Mouse (Mus musculus): ENCODE results near the gene Lztr1. TPM values are rescaled to one million over a fixed set of nuclear protein-coding genes. Genes with fewer than 3 reads are reported as not detected.
A peak's percentile ranks its signal among the peaks of the same experiment; 100 is the strongest.
"Not testable (repeated sequence)": the region's sequence is repeated elsewhere in the genome, so short reads cannot be mapped to it uniquely, and the experiment has no call there.

Gene Lztr1
- polyA plus RNA-seq, 1 experiment from 2014 or later, result 27.3 TPM

- Histone ChIP-seq H3K36me3 (ENCODE audit: control insufficient read depth, insufficient read depth, low read length) (no peaks in the 10 kb centered on the region), H3K9me3 (ENCODE audit: control insufficient read depth, low read length) (no peaks in the 10 kb centered on the region), H3K27ac (replicated peaks) (no peak overlapping the region), H3K9ac (ENCODE audit: low read length) (no peak overlapping the region), H3K4me3 (ENCODE audit: low read depth, low read length) (no peak overlapping the region), H3K4me2 (replicated peaks; ENCODE audit: low read depth) (no peak overlapping the region), H3K27me3 (ENCODE audit: control insufficient read depth, insufficient read depth, low read length) (no peaks in the 10 kb centered on the region), H3K4me1 (replicated peaks; ENCODE audit: control insufficient read depth, insufficient read depth) (no peaks in the 10 kb centered on the region)
- no peak for ATAC-seq (ENCODE audit: low FRiP score, low TSS enrichment)
- WGBS, result 49% methylated on average over 10 of the region's 10 CpGs
- TF ChIP-seq CTCF (IDR thresholded peaks at IDR 0.05; ENCODE audit: low read depth), result no peak
- no peak for TF ChIP-seq EP300 (optimal IDR thresholded peaks at IDR 0.05)
- DNase-seq (ENCODE audit: low spot score), result no peak
These were observed 9.1 kb upstream of the Lztr1 start for GRCm38 (mm10) chr16:17499249-17499883.

DNA sequence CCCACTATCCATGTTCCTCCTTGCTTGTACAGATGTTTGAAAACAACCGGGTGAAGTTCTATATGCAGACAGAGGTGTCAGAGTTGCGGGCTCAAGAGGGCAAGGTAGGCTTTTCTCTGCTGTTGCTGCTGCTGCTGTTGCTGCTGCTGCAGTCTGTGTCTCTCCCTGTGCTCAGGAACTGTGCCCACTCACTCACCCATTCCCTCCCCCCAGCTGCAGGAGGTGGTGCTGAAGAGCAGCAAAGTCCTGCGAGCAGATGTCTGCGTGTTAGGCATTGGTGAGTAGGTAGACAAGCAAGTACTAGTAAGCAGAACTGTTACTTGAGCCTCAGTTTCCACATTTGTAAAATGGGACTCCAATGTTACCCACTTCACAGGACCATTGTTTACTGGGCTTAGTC, 5.8 kb upstream of the Lztr1 start:
- Histone ChIP-seq H3K9ac (ENCODE audit: low read length) (no peak overlapping the region), H3K27me3 (ENCODE audit: control insufficient read depth, insufficient read depth, low read length) (no peaks in the 10 kb centered on the region), H3K27ac (replicated peaks) (no peak overlapping the region), H3K4me3 (ENCODE audit: low read depth, low read length) (no peak overlapping the region), H3K4me2 (replicated peaks; ENCODE audit: low read depth) (no peak overlapping the region), H3K9me3 (ENCODE audit: control insufficient read depth, low read length) (no peaks in the 10 kb centered on the region), H3K4me1 (replicated peaks; ENCODE audit: control insufficient read depth, insufficient read depth) (no peaks in the 10 kb centered on the region), H3K36me3 (ENCODE audit: control insufficient read depth, insufficient read depth, low read length) (no peaks in the 10 kb centered on the region)
- no peak for ATAC-seq (ENCODE audit: low FRiP score, low TSS enrichment)
- DNase-seq (ENCODE audit: low spot score), result no peak
- no peak for TF ChIP-seq CTCF (IDR thresholded peaks at IDR 0.05; ENCODE audit: low read depth)
- TF ChIP-seq EP300 (optimal IDR thresholded peaks at IDR 0.05), result no peak
- 74% methylated on average over 4 of the region's 4 CpGs for WGBS

DNA sequence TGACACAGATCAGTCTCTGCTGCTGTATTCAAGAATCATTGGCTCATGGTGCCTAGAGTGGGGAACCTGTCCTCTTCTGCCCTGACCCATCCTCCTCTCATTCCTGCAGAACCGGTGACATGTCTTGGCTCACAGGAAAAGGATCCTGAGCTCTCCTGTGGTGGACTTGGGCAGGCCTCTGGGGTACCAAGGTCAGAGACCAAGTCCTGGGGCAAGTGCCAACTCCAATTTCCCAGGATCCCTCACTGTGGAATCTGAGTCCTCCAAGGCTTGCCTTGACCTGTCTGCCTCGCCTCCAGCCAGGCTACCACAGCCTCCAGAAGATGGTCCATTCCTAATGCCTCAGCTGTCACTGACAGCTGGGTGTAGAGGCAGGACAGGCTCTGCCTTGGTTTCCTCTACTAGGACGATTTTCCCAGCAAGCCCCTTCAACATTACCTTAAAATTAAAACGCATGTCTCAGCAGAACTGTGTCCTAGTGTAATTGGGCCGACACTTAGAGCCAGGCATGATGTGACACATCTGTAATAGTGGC, 1.4 kb upstream of the Lztr1 start:
- DNase-seq (ENCODE audit: low spot score) (no peak), ATAC-seq (ENCODE audit: low FRiP score, low TSS enrichment) (no peak)
- TF ChIP-seq CTCF (IDR thresholded peaks at IDR 0.05; ENCODE audit: low read depth) (no peak), EP300 (optimal IDR thresholded peaks at IDR 0.05) (no peak)
- Histone ChIP-seq H3K9ac (ENCODE audit: low read length) (no peak overlapping the region), H3K27me3 (ENCODE audit: control insufficient read depth, insufficient read depth, low read length) (no peaks in the 10 kb centered on the region), H3K9me3 (ENCODE audit: control insufficient read depth, low read length) (no peaks in the 10 kb centered on the region), H3K4me3 (ENCODE audit: low read depth, low read length) (no peak overlapping the region), H3K27ac (replicated peaks) (no peak overlapping the region), H3K36me3 (ENCODE audit: control insufficient read depth, insufficient read depth, low read length) (no peaks in the 10 kb centered on the region; the same call in 1 of the 2 replicates), H3K4me1 (replicated peaks; ENCODE audit: control insufficient read depth, insufficient read depth) (peaks cover 2% of the 10 kb centered on the region; the same call in 1 of the 2 replicates), H3K4me2 (replicated peaks; ENCODE audit: low read depth) (no peak overlapping the region)
- WGBS, result 84% methylated on average over 5 of the region's 5 CpGs

DNA sequence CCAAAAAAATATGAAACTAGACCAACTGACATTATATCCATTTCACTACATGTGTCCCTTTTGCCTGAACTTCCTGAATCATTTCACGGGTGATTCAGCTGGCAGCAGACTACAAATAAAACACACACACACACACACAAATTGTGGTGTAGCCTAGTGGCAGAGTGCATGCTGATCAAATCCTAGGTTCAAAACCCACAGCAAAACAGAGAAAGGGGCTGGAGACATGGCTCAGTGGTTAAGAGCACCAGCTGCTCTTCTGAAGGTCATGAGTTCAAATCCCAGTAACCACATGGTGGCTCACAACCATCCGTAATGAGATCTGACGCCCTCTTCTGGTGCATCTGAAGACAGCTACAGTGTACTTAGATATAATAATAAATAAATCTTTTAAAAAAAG, 457 bp upstream of the Lztr1 start:
- DNase-seq (ENCODE audit: low spot score); H3K27me3 ChIP-seq (ENCODE audit: control insufficient read depth, insufficient read depth, low read length); H3K9me3 ChIP-seq (ENCODE audit: control insufficient read depth, low read length); H3K36me3 ChIP-seq (ENCODE audit: control insufficient read depth, insufficient read depth, low read length); ATAC-seq (ENCODE audit: low FRiP score, low TSS enrichment); H3K4me1 ChIP-seq (replicated peaks; ENCODE audit: control insufficient read depth, insufficient read depth): not testable (repeated sequence)
- peak overlapping the region; percentile 82 for H3K27ac ChIP-seq (replicated peaks)
- TF ChIP-seq CTCF (IDR thresholded peaks at IDR 0.05; ENCODE audit: low read depth), result peak; percentile 32
- peak overlapping the region; percentile 54 for H3K4me2 ChIP-seq (replicated peaks; ENCODE audit: low read depth)
- H3K4me3 ChIP-seq (ENCODE audit: low read depth, low read length), result peak overlapping the region; percentile 75
- H3K9ac ChIP-seq (ENCODE audit: low read length), result peak overlapping the region; percentile 84
- 17% methylated on average over 3 of the region's 3 CpGs for WGBS

DNA sequence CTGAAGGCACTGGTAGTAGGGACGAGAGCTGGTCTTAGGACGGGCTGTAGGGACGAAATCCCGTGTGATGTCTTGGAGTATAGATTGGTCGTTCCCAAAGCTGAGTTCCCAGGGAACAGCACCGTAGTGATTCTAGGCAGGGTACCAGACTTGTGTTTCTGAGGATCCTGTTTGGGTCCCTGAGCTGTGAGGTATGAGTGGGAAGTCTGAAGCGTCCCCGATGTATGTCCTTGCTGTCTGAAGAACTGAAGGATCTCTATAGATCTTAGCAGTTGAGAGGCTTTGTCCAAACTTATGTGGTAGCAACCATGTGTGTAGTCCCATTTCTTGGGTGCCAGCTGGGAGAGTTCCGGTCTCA, 731 bp downstream of the Lztr1 start:
- Histone ChIP-seq H3K9me3 (ENCODE audit: control insufficient read depth, low read length) (no peaks in the 10 kb centered on the region), H3K9ac (ENCODE audit: low read length) (peak overlapping the region; percentile 84), H3K4me2 (replicated peaks; ENCODE audit: low read depth) (peak overlapping the region; percentile 54), H3K27me3 (ENCODE audit: control insufficient read depth, insufficient read depth, low read length) (no peaks in the 10 kb centered on the region), H3K36me3 (ENCODE audit: control insufficient read depth, insufficient read depth, low read length) (peaks cover 3% of the 10 kb centered on the region; the same call in 1 of the 2 replicates), H3K27ac (replicated peaks) (peak overlapping the region; percentile 82), H3K4me1 (replicated peaks; ENCODE audit: control insufficient read depth, insufficient read depth) (peaks cover 2% of the 10 kb centered on the region; the same call in 1 of the 2 replicates), H3K4me3 (ENCODE audit: low read depth, low read length) (peak overlapping the region; percentile 75)
- no peak for DNase-seq (ENCODE audit: low spot score)
- WGBS, result 6% methylated on average over 9 of the region's 9 CpGs
- ATAC-seq (ENCODE audit: low FRiP score, low TSS enrichment), result no peak
- TF ChIP-seq CTCF (IDR thresholded peaks at IDR 0.05; ENCODE audit: low read depth), result no peak
- no peak for TF ChIP-seq EP300 (optimal IDR thresholded peaks at IDR 0.05)

DNA sequence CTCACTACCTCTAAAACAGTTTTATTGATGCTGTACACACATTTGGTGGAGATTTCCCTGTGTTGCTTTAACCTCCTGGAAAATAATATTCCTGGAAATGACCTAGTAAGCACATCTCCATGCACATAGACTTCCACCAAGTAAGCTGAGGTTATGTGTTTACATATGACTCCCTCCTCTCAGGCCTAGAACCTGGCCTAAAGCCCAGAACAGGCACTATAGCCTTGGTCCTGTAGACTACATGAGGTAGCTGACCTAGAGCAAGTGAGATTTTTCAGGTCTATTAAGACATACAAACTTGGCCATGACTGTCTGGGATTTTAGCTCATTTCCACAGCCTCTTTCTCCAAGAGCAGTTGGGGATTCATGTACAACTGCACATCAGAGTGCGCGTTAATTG, 1.7 kb downstream of the Lztr1 start:
- H3K36me3 ChIP-seq (ENCODE audit: control insufficient read depth, insufficient read depth, low read length), result peaks cover 5% of the 10 kb centered on the region; the same call in 1 of the 2 replicates
- H3K27ac ChIP-seq (replicated peaks), result no peak overlapping the region
- H3K9ac ChIP-seq (ENCODE audit: low read length), result no peak overlapping the region

More for the DNA sequence above, 1.7 kb downstream of the Lztr1 start:
- ATAC-seq (ENCODE audit: low FRiP score, low TSS enrichment) (no peak), DNase-seq (ENCODE audit: low spot score) (no peak)
- no peaks in the 10 kb centered on the region for H3K9me3 ChIP-seq (ENCODE audit: control insufficient read depth, low read length)
- H3K4me2 ChIP-seq (replicated peaks; ENCODE audit: low read depth), result peak overlapping the region; percentile 54
- WGBS, result 90% methylated on average over 2 of the region's 2 CpGs
- no peak overlapping the region for H3K4me3 ChIP-seq (ENCODE audit: low read depth, low read length)
- no peaks in the 10 kb centered on the region for H3K27me3 ChIP-seq (ENCODE audit: control insufficient read depth, insufficient read depth, low read length)
- TF ChIP-seq EP300 (optimal IDR thresholded peaks at IDR 0.05), result no peak
- no peak for TF ChIP-seq CTCF (IDR thresholded peaks at IDR 0.05; ENCODE audit: low read depth)
- peaks cover 2% of the 10 kb centered on the region; the same call in 1 of the 2 replicates for H3K4me1 ChIP-seq (replicated peaks; ENCODE audit: control insufficient read depth, insufficient read depth)

All from stomach, postnatal 0 days (tissue).